Mouse (Mus musculus) myocyte (in vitro differentiated cells): ENCODE data around the gene Adsl.

ENCODE experiments used
- E2F4 ChIP-seq: IDR thresholded peaks from one replicate; pipeline ENCODE4 v1.6.1; 2011; ENCODE audit warnings: mild to moderate bottlenecking, control low read depth, moderate library complexity; ENCODE audit not compliant: insufficient read depth
- MAX ChIP-seq: IDR thresholded peaks from one replicate; pipeline ENCODE4 v1.6.1; 2011; ENCODE audit warnings: low read depth, mild to moderate bottlenecking, control low read depth
- MYOD1 ChIP-seq, 3 experiments: IDR thresholded peaks; one replicate each; pipeline ENCODE4 v1.6.1; 2011; ENCODE audit warnings: control low read depth in 2 of 3, low read depth in 2 of 3, mild to moderate bottlenecking in 2 of 3, moderate library complexity in 1 of 3; ENCODE audit not compliant: insufficient read length in 2 of 3, control insufficient read depth in 1 of 3
- MYOG ChIP-seq, 3 experiments: IDR thresholded peaks; one replicate each; pipeline ENCODE4 v1.6.1; 2011; ENCODE audit warnings: control low read depth in 2 of 3, low read depth in 2 of 3, mild to moderate bottlenecking in 2 of 3; ENCODE audit not compliant: insufficient read length in 2 of 3, control insufficient read depth in 1 of 3, insufficient read depth in 1 of 3
- POLR2A ChIP-seq: IDR thresholded peaks from one replicate; pipeline ENCODE4 v1.6.1; 2011; ENCODE audit warnings: low read depth, mild to moderate bottlenecking, control low read depth, moderate library complexity; ENCODE audit not compliant: insufficient read length
- TCF12 ChIP-seq: IDR thresholded peaks from one replicate; pipeline ENCODE4 v1.6.1; 2011; ENCODE audit warnings: mild to moderate bottlenecking, control low read depth; ENCODE audit not compliant: poor library complexity, insufficient read depth, severe bottlenecking
- USF1 ChIP-seq: IDR thresholded peaks from one replicate; pipeline ENCODE4 v1.6.1; 2011; ENCODE audit warnings: low read depth, mild to moderate bottlenecking, control low read depth, moderate library complexity

GRCm38 (mm10) chr15:81017308-81017707 is 69.0 kb downstream of the Adsl start:
- no peak for TF ChIP-seq MAX
- no peak for TF ChIP-seq POLR2A
- no peak for TF ChIP-seq MYOD1 (IDR thresholded peaks at IDR 0.05; ENCODE audit: control insufficient read depth in 1 of 3, insufficient read length in 2 of 3, low read depth in 2 of 3)
- no peak for TF ChIP-seq USF1
- no peak for TF ChIP-seq TCF12
- TF ChIP-seq MYOG (IDR thresholded peaks at IDR 0.05; ENCODE audit: control insufficient read depth in 1 of 3, insufficient read depth in 1 of 3, insufficient read length in 2 of 3, low read depth in 2 of 3), result no peak
- no peak for TF ChIP-seq E2F4
